27 mouse cellular contexts compared by ENCODE assay signal in genomic region chr6:100027524-100027923, GRCm38 (mm10).
A peak's percentile ranks its signal among the peaks of the same experiment; 100 is the strongest.
DNase-seq lines count a peak whose midpoint lies in the region; ATAC-seq and TF ChIP-seq lines count a peak whose summit lies in the region.
"Had no signal": no experiment of that assay in that cellular context is flagged by ENCODE, and none has a peak within 500 bp of the region (broad histone marks: within the 10 kb centered on the region; RNA-seq: fewer than 3 reads in every experiment).

No protein-coding gene starts in this region.

- no peaks in the 10 kb centered on the region for H3K9me3 ChIP-seq in ES-E14 (ENCODE audit: control insufficient read depth, insufficient read depth, low read depth, low read length)
- no peaks in the 10 kb centered on the region for H3K9me3 ChIP-seq in heart, embryonic 11.5 days (replicated peaks; ENCODE audit: control insufficient read depth, low read length)

- H3K36me3 ChIP-seq in ES-E14 (ENCODE audit: control insufficient read depth, insufficient read depth, low read length, poor library complexity, severe bottlenecking), result no peaks in the 10 kb centered on the region
- H3K36me3 ChIP-seq in heart, embryonic 11.5 days (ENCODE audit: control insufficient read depth, insufficient read depth, low read length), result no peaks in the 10 kb centered on the region
- H3K36me3 ChIP-seq: G1E had no signal

- WGBS in heart, embryonic 11.5 days (ENCODE audit: insufficient replicate concordance), result 54% methylated on average over 5 of the region's 5 CpGs

- H3K4me3 ChIP-seq in ES-E14 (ENCODE audit: insufficient read depth in 1 of 2, low read depth in 1 of 2, low read length in 2 of 2, poor library complexity in 1 of 2, severe bottlenecking in 1 of 2), result no peak overlapping the region
- no peak overlapping the region for H3K4me3 ChIP-seq in heart, embryonic 11.5 days (ENCODE audit: low read depth, low read length)

- intact Hi-C loops in gastrocnemius, postnatal 14 days (cut with DNase I; ENCODE audit: low total_unique reads), result no loop called here

- no peak overlapping the region for H3K9ac ChIP-seq in ES-E14 (ENCODE audit: insufficient read depth, low read depth, low read length, poor library complexity, severe bottlenecking)
- H3K9ac ChIP-seq in heart, embryonic 11.5 days (ENCODE audit: low read depth, low read length), result no peak overlapping the region

- H3K27me3 ChIP-seq in heart, embryonic 11.5 days (ENCODE audit: control insufficient read depth, insufficient read depth, low read length), result peaks cover 70% of the 10 kb centered on the region
- H3K27me3 ChIP-seq: CH12.LX had no signal

- ATAC-seq in heart, embryonic 11.5 days (replicated peaks; ENCODE audit: insufficient number of reproducible peaks, low FRiP score, low TSS enrichment), result no peak
- ATAC-seq: activated CD4-positive, CD25-positive, alpha-beta regulatory T cell, adult 4 months; CD4-positive, CD25-positive, alpha-beta regulatory T cell, adult 4 months; Patski had no signal

- DNase-seq in ES-CJ7 (ENCODE audit: low read depth, low spot score) (peak; percentile 86), ES-E14 (ENCODE audit: low read depth, low spot score) (peak; percentile 28), R1 (ENCODE audit: low read depth, low spot score) (peak; percentile 89), ZHBTc4 (ENCODE audit: low read depth, low spot score) (peak; percentile 86), adipocyte (ENCODE audit: low spot score) (no peak)
- no peak for DNase-seq in gastrocnemius, postnatal 14 days
- DNase-seq in cerebellum, adult 9-10 months, result no peak
- DNase-seq: adrenal gland, adult 2 months; adrenal gland, adult 8-10 months; adrenal gland, postnatal 10 days; adrenal gland, postnatal 14 days; adrenal gland, postnatal 25 days; adrenal gland, postnatal 36 days; B cell, adult 2 months; cerebellum, adult 11 months; cerebellum, adult 11-12 months; cerebellum, adult 18-20 months; cerebellum, adult 2 months; cerebellum, adult 8-10 months; cerebellum, adult 9-11 months; cerebellum, postnatal 10 days had no signal

- in situ Hi-C loops in ES-E14 (cut with MboI; ENCODE audit: low sequenced_read_pairs in 2 of 2, unreplicated experiment in 2 of 2), result no loop called here

- no peak overlapping the region for H3K4me2 ChIP-seq in heart, embryonic 11.5 days

- H3K4me1 ChIP-seq in ES-E14 (ENCODE audit: control insufficient read depth in 2 of 2, insufficient read depth in 2 of 2, low read length in 2 of 2, poor library complexity in 1 of 2), result peaks cover 2 to 8% of the 10 kb centered on the region in 2 experiments; a peak in 1 of 4 replicates
- no peaks in the 10 kb centered on the region for H3K4me1 ChIP-seq in heart, embryonic 11.5 days (ENCODE audit: control insufficient read depth, insufficient read depth, low read length)

- H3K27ac ChIP-seq in ES-E14 (ENCODE audit: insufficient read depth, low read depth, low read length, poor library complexity, severe bottlenecking), result no peak overlapping the region
- no peak overlapping the region for H3K27ac ChIP-seq in heart, embryonic 11.5 days (ENCODE audit: low read depth, low read length)

TF ChIP-seq in ES-E14, 5 proteins besides CTCF, POLR2A, EP300 and RAD21:
- TF ChIP-seq MAFK (IDR thresholded peaks at IDR 0.05; ENCODE audit: insufficient read depth, low read depth, low read length), result no peak
- no peak for TF ChIP-seq ZC3H11A (IDR thresholded peaks at IDR 0.05; ENCODE audit: borderline replicate concordance, low read depth, low read length)
- no peak for TF ChIP-seq HCFC1 (IDR thresholded peaks at IDR 0.05; ENCODE audit: borderline replicate concordance, insufficient read depth, low read length)
- no peak for TF ChIP-seq ZNF384 (IDR thresholded peaks at IDR 0.05; ENCODE audit: low read depth, low read length)
- no peak for TF ChIP-seq CHD2 (IDR thresholded peaks at IDR 0.05; ENCODE audit: low read depth, low read length)

Comparison
In these comparisons a context has a peak if more than half of its experiments do, and no peak if none do; other contexts are left out.
1. DNase-seq: peak in ES-CJ7 (single experiment), ES-E14 (single experiment), R1 (single experiment) and ZHBTc4 (single experiment); none in adipocyte (single experiment), gastrocnemius, postnatal 14 days (single experiment) and cerebellum, adult 9-10 months (single experiment).